Mouse (Mus musculus) kidney, postnatal 10 days (tissue): ENCODE data around the gene A730009L09Rik.

Experiments
- DNase-seq: peaks from one replicate; pipeline ENCODE4 v3.0.0; 2021; ENCODE audit warnings: mixed read lengths

A730009L09Rik gene

DNA sequence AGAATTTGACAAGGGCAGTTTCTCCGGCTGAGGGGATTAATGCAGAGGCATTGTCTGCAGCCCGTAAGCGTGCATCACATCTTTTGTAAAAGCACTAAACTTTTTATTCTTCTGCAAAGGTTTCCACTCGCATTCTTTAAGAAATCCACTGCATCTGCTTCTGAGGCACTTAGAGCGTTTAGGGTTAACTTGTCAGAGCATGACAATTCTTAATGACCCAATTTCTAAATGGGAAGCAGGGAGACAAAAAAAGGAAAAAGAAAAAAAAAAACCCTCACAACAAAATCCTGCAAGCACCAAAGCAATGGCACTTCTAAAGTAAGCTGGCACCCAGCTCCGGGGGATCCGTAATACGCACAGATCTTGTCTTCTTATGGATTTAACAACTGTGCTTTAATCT is at the start of gene A730009L09Rik:
Gene A730009L09Rik, plus strand, starts transcription at position 301 of the 400 bp plus-strand sequence.
- DNase-seq, result no peak

DNA sequence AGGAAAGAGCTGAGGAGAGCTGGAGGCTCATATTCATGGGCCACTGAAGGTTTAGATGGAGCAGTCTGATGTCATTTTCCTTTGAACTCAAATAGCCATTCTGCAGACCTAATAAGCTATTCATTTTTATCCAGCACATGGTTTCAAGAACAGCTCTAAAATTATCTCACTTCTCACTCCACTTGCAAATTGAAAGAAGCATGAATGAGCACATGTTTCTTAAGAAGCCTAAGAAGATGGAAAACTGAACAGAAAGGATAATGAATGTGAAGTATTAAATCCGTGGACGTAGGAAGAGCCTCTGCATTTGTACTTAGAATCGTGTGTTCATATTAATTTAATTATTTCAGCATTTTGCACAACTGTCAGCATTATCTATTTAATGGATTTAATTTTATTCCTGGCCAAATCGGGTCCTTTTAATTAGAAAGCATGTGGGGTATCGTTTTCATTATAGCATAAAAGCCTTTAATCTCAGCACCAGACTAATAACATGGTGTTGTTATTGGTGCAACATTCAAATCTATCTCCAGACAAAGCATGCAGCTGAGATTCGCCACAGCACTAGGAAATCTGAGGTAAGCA is 49.2 kb upstream of the A730009L09Rik start:
- DNase-seq, result no peak

DNA sequence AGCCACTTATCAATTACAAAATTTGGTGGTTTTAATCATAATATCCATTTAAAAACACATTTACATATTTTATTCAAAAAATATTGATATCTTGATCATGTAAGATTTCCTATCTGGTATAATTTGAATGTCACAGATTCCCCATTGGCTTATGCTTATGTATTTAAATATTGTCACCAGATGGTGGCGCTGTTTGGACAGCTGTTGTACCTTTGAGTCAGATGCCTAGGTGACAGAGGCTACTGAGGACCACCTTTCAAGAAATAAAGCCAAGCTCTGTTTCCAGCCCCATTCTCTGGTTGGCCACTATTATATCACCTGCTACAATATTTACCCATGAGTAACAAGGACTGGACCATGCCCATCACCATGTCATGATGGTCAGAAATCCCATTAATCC is 46.0 kb upstream of the A730009L09Rik start:
- no peak for DNase-seq

DNA sequence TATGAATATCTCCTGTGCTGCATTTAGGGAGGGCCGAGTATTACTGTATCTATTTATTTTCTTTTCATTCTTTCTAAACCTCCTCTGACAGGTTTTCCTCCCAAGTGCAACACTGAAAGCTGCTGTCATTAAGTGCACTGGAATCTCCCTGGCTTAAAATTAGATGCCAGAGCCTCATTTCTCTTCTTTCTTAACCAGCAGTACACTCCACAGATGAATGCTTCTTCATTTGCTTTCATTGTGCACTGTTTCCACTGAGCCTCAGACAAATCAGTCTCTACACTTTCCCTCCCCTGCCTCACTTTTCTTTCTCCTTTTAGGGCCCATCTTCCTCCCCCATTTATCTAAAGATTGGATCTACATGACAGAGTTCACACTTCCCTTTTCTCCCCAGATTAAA is 44.9 kb upstream of the A730009L09Rik start:
- no peak for DNase-seq

DNA sequence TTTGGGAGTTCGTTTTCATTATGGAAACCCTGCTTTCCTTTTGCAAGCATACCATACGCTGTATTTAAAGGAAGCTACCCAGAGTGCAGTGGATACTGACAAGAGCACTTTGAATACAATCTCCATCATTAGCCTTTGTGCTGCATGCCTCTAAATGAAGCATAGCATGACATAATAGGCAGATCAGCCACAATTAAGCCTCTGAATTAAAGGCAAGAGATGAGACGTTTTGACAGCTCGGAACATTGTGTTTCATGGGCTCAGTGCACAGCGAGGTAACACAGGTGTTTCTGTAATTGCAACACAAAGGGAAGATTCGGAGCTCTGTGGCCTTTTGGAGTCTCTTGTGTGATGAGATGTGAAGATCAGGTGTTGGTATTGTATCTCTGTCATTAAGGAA is 41.5 kb upstream of the A730009L09Rik start:
- no peak for DNase-seq

DNA sequence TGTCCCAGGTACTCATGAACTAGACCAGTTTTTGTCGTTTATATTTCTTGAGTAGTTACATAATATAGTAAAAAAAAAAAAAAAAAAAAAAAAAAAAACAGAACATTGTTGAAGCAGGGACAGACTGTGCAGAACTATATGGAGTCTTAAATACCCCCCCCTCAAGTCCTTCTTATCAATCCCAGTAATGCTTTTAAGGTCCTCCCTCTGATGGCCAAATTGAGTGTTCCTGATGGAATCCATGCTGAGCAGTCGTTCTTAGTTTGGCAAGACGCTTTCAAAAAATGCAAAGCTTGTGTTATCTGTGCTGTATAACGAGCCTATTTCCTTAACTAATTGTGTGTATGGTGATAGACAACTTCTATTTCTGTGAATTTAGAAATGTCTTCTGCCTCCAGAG is 40.2 kb upstream of the A730009L09Rik start:
- DNase-seq, result no peak

DNA sequence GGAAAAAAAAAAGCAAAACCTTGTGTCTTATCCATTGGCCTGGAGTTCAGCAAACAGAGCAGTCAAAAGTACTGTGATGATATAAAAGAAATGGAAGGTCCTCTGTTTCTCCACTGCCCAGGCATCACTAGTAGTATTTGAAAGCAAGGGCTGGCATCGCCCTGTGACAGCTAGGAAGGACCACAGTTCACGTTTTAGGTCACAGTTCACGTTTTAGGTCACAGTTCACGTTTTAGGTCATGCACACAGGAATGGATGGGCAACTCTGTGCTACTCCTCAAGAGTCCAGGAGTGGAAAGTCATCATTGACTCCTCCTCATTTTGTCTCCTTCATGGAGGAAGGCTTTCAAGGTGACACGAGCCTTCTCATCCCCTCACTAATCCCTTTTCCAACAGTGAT is 38.0 kb upstream of the A730009L09Rik start:
- DNase-seq, result no peak

DNA sequence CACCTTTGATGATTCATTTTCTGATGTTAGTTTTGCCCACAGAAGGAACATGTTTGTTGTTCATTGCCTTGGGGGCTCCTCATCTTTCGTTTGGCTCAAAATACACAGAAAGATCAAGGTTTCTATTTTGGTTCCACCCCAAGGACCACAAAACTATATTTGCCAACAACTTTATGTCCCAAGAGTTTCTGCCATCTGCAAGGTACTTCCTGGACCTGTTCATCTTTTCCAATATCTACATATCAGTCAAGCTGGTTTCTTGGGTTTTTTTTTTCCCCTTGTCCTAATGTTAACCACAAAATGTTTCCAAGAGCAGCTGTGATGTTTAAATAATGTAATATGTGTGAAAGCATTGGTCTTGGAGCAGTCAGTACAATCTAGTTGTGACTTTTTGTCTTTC is 37.4 kb upstream of the A730009L09Rik start:
- no peak for DNase-seq

DNA sequence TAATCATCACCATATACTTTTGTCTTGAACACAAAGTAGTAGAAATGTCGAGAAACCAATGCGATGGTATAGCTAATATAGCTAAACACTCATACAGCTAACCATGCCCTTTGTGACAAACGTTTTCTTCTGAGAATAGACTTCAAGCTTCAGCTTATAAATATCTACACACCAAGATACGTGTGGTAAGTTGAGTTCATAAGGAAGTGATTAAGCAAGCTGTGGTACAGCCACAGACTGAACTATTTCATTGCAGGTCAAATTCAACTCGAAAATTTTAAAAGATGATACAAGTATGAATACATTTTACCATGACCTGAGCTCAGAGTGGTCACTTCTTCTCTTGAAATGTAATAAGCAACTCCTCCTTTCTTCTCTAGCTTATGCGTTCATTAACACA is 37.0 kb upstream of the A730009L09Rik start:
- DNase-seq, result no peak

DNA sequence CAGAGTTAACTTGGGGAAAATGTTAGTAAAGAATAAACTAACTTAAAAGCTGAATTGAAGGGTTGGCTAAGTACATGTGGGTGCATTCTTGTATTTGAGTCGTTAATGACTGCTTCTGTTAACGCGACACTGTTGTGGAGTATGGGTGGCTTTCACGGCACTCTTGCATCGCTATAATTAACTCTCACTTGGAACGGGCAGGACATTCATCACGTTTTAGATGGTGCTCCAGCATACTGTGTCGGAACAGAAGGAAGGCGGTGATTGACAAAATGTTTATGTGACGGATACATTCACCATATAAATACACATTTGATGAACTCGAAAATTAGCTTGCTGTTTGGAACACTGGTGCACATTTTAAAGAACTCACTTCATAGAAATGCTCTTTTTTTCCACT is 29.0 kb upstream of the A730009L09Rik start:
- no peak for DNase-seq

DNA sequence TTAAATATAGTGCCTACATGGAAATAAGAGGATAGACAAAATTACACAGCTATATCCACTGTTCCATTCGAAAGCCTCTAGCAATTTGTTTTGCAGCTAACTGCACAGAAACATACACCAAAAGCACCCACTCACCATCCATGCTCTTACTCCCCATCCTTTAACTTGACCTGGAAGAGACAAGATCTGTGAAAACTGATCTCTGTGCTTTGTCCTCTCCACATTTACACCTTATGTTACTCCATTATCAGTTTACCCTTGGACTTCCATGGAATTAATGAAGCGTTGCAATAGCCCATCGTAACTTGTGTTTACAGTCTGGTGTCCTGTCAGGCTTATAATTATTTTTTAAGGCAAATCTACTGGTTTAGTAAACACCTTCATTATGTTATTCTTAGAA is 20.1 kb upstream of the A730009L09Rik start:
- DNase-seq, result no peak

DNA sequence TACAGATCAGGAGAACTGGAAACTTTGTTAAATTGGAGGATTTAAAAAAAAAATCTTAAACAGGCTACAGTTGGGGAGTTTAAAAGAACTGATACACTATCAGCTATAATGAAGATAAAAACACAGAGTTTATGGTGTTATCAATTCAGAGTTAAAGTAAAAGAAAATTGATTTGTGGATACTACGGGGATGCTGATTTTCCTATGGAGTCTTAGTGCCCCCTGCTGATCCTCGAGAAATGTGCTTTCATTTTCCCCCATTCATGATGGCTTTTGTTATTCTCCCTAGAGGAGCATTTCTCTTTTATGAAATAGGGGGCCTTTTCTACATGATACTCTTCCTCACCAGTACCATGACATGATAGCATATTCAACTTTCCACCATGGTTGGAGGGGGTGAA is 19.5 kb upstream of the A730009L09Rik start:
- peak; percentile 26 for DNase-seq

DNA sequence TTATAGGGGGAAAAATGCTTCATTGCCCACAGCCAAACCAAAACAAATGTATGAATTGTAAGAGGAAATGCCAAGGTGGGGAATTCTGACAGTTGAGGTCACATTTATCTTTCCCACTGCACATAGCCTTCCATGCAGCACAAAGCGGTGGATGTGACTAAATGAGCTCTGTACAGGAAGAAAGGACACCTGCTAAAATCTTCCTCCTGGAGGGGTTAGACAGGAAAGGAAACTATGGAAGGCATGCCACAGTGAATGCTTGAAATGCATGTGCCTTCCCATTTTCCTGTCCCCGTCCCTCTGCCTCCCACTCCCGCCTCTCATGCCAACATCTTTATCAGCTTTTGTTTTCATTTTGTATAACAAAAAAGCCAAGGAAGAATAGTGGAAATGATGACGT is 7.2 kb upstream of the A730009L09Rik start:
- no peak for DNase-seq

DNA sequence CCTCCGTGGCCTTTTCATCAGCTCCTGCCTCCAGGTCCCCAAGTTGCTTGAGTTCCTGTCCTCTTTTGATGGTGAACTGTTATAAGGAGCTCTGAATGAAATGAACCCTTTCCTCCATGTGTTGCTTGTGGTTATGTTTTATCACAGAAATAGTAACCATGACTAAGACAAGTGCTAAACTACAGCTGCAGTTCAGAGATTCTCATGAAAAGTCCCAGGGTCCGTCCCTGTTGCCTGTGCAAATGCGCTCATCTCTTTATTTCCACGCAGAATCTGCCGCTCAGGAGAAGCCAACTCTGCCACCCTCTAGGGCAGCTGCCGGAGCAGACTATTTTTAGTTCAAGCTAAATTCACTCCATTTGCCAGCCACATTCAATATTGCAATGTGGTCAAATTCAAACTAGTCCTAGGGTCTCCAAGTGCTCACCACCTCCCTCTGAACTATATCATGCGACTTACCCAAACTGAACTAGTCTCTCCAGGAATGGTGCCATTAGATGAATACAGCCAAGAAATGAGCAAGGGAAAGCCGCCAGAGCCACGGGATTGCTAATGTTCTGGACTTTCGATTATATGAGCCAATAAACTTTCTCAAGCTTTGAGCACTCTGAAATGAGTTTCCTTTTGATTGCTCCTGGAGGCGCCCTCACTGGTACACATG is 7.2 kb downstream of the A730009L09Rik start:
- no peak for DNase-seq

DNA sequence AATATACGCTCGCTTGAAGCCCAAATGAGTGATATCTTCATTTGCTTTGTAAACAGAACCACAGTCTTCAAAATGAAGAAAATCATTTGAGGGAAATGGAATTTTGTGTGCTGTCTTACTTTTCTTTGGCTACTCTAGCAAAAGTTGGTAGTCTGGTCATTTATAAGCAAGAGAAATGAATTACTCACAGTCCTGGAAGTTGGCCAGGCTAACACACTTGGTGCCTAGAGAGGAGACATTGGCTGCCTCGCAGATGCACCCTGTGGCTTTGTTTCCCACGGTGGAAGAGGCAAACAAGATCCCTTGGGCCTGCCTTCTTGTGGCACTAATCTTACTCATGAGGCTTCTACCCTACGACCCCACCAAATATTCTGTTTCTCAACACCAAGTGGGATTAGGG is 8.1 kb downstream of the A730009L09Rik start:
- no peak for DNase-seq

DNA sequence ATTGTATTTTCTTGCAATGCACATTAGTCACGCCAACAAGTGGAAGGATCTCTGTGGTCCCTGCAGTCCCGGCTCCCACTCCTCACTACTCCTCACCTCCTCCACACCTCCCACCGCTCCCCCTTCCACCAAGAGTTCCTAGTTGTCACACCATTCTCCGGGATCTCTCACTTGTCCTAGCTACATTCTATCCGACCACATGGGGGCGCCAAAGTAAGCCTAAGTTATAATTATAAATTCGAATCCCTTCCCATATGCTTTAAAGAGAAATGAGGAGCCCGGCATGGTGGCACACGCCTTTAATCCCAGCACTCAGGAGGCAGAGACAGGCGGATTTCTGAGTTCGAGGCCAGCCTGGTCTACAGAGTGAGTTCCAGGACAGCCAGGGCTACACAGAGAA is 12.5 kb downstream of the A730009L09Rik start:
- DNase-seq, result peak; percentile 76

DNA sequence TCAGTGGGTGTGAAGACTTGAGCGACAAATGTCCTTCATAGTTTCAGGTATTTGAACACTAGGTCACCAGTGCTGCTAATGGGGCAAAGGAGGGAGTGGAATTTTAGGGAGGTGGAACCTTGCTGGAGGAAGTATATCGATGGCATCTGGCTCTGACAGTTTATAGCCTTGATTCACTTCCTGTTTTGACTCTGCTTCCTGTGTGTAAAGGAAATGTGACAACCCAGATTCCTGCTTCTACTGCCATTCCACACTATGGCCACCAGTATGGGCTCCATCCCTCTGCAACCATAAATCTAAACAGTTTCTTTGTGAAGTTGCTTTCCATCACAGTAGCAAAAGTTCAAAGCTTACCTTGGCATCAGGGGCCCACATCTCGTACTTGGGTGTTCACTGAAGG is 17.9 kb downstream of the A730009L09Rik start:
- no peak for DNase-seq

DNA sequence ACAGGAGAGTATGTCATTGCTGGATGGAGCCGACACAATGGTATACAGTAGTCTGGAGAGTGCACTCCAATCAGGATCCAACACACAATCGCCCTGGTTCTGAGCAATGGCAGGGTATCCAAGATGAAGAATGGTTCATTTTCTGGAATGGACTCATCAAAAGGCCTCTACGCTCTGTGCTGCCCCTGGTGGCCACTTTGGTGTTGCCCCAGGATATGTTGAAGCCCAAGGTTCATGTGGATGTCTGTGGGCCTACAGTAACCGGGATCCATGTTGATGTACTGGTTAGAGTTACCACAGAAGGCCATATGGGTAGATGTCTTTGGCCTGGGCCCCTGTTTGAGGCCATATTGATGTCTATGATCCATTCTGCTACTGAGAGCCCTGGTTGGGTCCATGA is 31.1 kb downstream of the A730009L09Rik start:
- DNase-seq, result no peak

DNA sequence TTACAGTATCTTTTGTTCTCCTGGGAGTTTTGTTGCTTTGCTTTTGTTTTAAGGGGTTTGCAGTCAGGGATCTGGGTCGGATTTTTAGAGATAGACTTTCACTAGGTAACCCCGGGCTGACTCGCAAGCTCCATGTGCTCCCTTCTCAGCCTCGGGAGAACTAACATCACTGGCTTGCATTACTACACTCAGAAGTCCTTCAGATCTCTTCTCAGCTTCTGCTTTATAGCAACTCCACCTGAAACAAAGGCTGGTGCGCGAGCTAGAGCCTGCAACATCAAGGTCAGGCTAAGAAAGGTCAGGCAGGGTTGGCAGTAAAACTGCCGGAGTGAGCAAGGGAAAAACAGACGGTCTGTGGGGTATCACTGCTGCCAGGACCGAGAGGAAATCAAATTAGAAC is 34.2 kb downstream of the A730009L09Rik start:
- DNase-seq, result no peak

DNA sequence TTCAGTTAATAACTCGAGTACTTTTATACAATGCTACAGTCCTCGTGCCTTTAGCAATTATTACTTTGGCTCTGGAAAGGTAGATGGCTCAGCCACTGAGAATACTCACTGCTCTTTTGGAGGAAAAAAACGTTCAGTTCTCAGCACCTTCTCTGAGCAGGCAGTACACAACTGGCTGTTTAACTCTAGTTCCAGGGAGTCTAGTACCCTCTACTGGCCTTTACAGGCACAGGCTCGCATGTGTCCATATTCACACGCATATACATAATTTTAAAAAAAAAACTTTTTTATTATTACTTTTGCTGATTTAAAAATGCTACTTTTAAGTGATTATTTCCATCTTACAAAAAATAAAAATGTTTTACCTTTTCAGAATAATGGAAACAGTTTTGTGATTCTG is 35.5 kb downstream of the A730009L09Rik start:
- DNase-seq, result no peak

DNA sequence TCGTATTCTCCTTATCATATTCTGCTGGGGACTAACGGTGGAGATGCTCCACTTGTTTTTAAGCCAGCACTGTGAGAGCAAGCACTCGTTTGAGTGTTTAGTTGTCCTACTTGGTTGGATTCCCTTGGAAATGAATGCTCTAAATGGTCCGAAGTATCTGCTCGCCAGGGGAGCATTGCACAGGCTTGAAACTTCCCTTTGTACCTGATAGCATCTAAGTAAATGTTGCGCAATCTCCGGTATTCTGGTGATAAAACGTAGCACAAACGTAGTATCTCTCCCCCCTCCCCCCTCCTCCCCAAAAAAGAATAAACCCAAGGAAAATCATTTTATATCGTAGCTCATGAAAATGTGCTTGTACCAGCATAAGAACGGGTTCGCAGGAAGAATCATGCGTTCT is 39.1 kb downstream of the A730009L09Rik start:
- no peak for DNase-seq

DNA sequence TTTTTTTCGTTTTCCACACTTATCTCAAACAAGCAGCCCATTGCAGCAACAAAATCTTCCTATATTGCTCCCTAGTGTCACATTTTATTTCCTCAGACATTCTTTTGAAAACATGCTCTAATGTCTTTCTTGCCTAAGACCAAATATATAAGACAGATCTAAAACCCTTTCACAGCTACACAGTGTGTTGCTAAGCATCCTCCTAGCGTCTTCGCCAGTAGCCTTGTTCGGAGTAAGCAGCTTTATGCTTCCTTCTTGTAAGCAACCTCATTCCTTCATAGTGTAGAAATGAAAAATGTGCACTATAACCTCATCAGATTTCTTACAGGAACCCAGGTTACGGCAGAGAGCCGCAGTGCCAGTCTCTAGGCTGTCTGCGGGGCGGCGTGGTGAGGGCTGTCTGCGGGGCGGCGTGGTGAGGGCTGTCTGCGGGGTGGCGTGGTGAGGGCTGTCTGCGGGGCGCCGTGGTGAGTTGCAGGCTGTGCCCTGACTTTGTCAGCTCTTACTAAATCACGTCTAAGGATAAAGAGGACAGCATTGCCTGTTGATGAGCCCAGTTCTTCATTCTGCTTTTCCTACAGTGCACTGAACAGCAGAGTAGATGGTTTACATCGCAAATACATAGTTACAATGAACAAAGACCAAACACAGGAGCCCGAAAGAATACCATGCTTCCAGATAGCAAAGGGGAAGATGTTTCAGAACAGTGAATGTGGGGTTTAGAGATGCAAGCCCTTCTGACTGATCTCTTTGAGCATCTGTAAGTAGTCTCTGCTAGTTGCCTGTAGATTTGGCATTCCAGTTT is 43.4 kb downstream of the A730009L09Rik start:
- no peak for DNase-seq

DNA sequence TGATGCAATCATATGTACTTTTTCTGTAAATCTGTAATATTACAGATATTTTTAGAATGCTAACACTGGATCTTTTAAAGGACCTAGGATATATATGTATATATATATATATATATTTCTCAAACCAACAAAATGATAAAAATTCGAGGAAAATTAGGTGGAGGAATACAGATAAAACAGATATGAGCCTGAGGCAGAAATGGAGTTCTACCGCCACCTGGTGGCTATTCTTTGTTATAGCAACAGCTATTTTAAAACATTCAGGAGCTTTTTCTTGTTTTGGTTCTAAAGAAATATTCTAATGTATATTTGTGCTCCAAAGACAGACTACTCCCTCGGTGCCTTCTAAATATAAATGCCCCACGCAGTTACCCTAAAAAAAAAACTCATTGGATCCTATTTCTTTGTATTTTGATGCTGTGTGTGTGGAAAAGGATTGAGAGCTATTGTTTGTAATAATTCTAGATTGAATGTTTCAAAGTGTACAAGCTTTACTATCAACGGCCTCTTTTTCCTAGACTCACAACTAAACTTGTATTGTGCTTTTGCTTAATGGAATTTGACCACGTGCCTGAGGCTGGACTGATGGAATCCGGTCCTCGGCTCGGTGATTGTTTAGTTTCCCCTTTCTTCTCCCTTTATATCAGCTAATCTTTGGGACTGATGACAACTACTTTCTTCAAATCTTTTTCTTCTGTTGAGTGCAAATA is 44.8 kb downstream of the A730009L09Rik start:
- peak; percentile 13 for DNase-seq

DNA sequence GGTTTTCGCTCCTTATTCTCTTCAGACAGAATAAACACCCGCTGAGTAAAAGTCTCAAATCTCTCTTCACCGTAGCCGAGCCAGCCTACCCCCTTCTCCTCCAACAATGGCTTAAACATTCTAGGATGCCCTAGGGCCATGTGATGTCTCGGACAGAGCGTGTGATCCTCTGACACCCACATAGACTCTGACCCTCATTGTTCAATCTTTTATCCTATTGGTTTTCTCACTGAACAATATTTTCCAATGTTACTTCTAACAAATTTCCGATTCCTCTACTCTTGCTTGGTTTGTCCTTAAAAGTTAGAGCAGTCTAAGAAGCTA is 45.3 kb downstream of the A730009L09Rik start:
- no peak for DNase-seq
